7 mouse cellular contexts compared by ENCODE assay signal in the genomic region with DNA sequence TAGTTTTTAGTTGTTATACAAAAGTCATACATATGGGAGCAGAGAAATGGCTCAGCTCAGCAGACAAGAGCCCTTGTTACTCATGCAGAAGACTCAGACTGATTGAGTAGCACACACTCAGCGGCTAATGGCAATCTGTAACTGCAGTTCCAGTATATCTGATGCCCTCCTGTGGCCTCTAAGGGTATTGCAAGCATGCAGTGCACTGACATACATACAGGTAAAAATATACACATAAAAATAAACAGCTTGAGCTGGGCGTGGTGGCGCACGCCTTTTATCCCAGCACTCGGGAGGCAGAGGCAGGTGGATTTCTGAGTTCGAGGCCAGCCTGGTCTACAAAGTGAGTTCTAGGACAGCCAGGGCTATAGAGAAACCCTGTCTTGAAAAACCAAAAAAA. TPM values are rescaled to one million over a fixed set of nuclear protein-coding genes. Genes with fewer than 3 reads are reported as not detected.
DNase-seq lines count a peak whose midpoint lies in the region; ATAC-seq and TF ChIP-seq lines count a peak whose summit lies in the region.
"Not testable (repeated sequence)": the region's sequence is repeated elsewhere in the genome, so short reads cannot be mapped to it uniquely, and the experiment has no call there.

No protein-coding gene starts in this region.

- 66% methylated on average over 6 of the region's 6 CpGs for WGBS in cerebellum, adult 2 months
- WGBS in forebrain, embryonic 14.5 days, result 71% methylated on average over 6 of the region's 6 CpGs
- WGBS in liver, embryonic 14.5 days (ENCODE audit: insufficient replicate concordance), result 49% methylated on average over 6 of the region's 6 CpGs
- WGBS in midbrain, postnatal 0 days, result 66% methylated on average over 6 of the region's 6 CpGs

- H3K9ac ChIP-seq in forebrain, embryonic 14.5 days (ENCODE audit: low read length); liver, embryonic 14.5 days (replicated peaks); midbrain, postnatal 0 days (replicated peaks; ENCODE audit: low read length, poor library complexity, severe bottlenecking): not testable (repeated sequence)

- not testable (repeated sequence) for H3K4me2 ChIP-seq in forebrain, embryonic 14.5 days (ENCODE audit: low read length); liver, embryonic 14.5 days (ENCODE audit: low read depth); midbrain, postnatal 0 days (ENCODE audit: low read depth, low read length, poor library complexity, severe bottlenecking)

- H3K4me3 ChIP-seq in cerebellum, adult 2 months (replicated peaks; ENCODE audit: insufficient read depth, low read depth, low read length); forebrain, embryonic 14.5 days (ENCODE audit: low read depth, low read length); liver, embryonic 14.5 days (ENCODE audit: insufficient read depth in 1 of 2, low read depth in 2 of 2, low read length in 2 of 2); midbrain, postnatal 0 days (ENCODE audit: low read depth, low read length): not testable (repeated sequence)

- H3K36me3 ChIP-seq in forebrain, embryonic 14.5 days (ENCODE audit: control insufficient read depth, insufficient read depth, low read length); liver, embryonic 14.5 days (replicated peaks; ENCODE audit: control insufficient read depth, insufficient read depth, low read depth); midbrain, postnatal 0 days (ENCODE audit: insufficient read depth, low read length); splenic B cell, adult 2 months (ENCODE audit: control insufficient read depth, insufficient read depth, low read length, poor library complexity, severe bottlenecking): not testable (repeated sequence)

- not testable (repeated sequence) for H3K27me3 ChIP-seq in cerebellum, adult 2 months (ENCODE audit: control insufficient read depth, insufficient read depth, low read length); forebrain, embryonic 14.5 days (replicated peaks; ENCODE audit: control insufficient read depth, insufficient read depth, low read length); liver, embryonic 14.5 days (ENCODE audit: control insufficient read depth, insufficient read depth, low read length); midbrain, postnatal 0 days (ENCODE audit: insufficient read depth, low read length); splenic B cell, adult 2 months (ENCODE audit: control insufficient read depth, insufficient read depth, low read length, poor library complexity, severe bottlenecking)

- peak; percentile 73 for DNase-seq in MEL-GATA-1-ER (ENCODE audit: extremely low read depth, low read depth)
- not testable (repeated sequence) for DNase-seq in cerebellum, adult 2 months
- DNase-seq in forebrain, embryonic 14.5 days (ENCODE audit: low spot score), result peak; percentile 38
- peak; percentile 46 for DNase-seq in kidney, adult 18-20 months
- peak in 2 of 3 experiments; percentile 33 to 41 for DNase-seq in liver, embryonic 14.5 days (ENCODE audit: low read depth in 3 of 3, low spot score in 3 of 3)
- DNase-seq in midbrain, postnatal 0 days (ENCODE audit: low spot score), result peak; percentile 55
- DNase-seq in splenic B cell, adult 2 months (ENCODE audit: low read depth, low spot score), result peak; percentile 82

- TF ChIP-seq EP300 in liver, embryonic 14.5 days (IDR thresholded peaks at IDR 0.05; ENCODE audit: low read depth), result not testable (repeated sequence)

- TF ChIP-seq CTCF in cerebellum, adult 2 months (IDR thresholded peaks at IDR 0.05; ENCODE audit: borderline replicate concordance, insufficient read depth, low read depth, low read length), result 0 out of 2 replicates have a peak, but pooled peaks have one; percentile 21
- peak; percentile 77 for TF ChIP-seq CTCF in liver, embryonic 14.5 days (IDR thresholded peaks at IDR 0.05; ENCODE audit: low read depth)
- TF ChIP-seq CTCF in midbrain, postnatal 0 days (IDR thresholded peaks at IDR 0.05), result peak; percentile 60

- not testable (repeated sequence) for H3K27ac ChIP-seq in cerebellum, adult 2 months (ENCODE audit: insufficient read depth, low read length); forebrain, embryonic 14.5 days (ENCODE audit: low read depth, low read length); liver, embryonic 14.5 days; midbrain, postnatal 0 days (ENCODE audit: low read depth, low read length)

- not testable (repeated sequence) for ATAC-seq in forebrain, embryonic 14.5 days; liver, embryonic 14.5 days (ENCODE audit: insufficient read depth); midbrain, postnatal 0 days (ENCODE audit: low FRiP score)

- TF ChIP-seq POLR2A in cerebellum, adult 2 months (IDR thresholded peaks at IDR 0.05; ENCODE audit: borderline replicate concordance, insufficient read depth, low read length), result not testable (repeated sequence)

- H3K9me3 ChIP-seq in forebrain, embryonic 14.5 days (replicated peaks; ENCODE audit: control insufficient read depth, low read length); liver, embryonic 14.5 days (ENCODE audit: control insufficient read depth, low read length); midbrain, postnatal 0 days (ENCODE audit: low read length): not testable (repeated sequence)

- H3K4me1 ChIP-seq in cerebellum, adult 2 months (ENCODE audit: control insufficient read depth, insufficient read depth, low read length); forebrain, embryonic 14.5 days (ENCODE audit: control insufficient read depth, insufficient read depth, low read length); liver, embryonic 14.5 days (replicated peaks; ENCODE audit: control insufficient read depth in 2 of 2, insufficient read depth in 2 of 2, low read length in 1 of 2); midbrain, postnatal 0 days (ENCODE audit: insufficient read depth, low read length): not testable (repeated sequence)

RNA-seq across cellular contexts. Expression of gene Osbpl11, which starts 18.6 kb away (rescaled TPM):
- polyA plus RNA-seq in cerebellum, adult 2 months (2012; rRNA removed), result 12.5 and 12.8 TPM in 2 replicates
- polyA plus RNA-seq in forebrain, embryonic 14.5 days (2014; fragmentation: Nextera tagmentation; extraction: Ambion mirVana), result 14.3 and 16.4 TPM in 2 replicates
- 3.1 and 3.3 TPM in 2 replicates for polyA plus RNA-seq in liver, embryonic 14.5 days (2012; rRNA removed)
- polyA plus RNA-seq in liver, embryonic 14.5 days (2014; fragmentation: Nextera tagmentation; extraction: Ambion mirVana), result 4.3 and 5.5 TPM in 2 replicates
- 25.1 TPM in 2 replicates for total RNA-seq in midbrain, postnatal 0 days (2014; rRNA removed)
- 11.7 and 12.0 TPM in 2 replicates for polyA plus RNA-seq in midbrain, postnatal 0 days (2015; fragmentation: Nextera tagmentation; extraction: Ambion mirVana)

Comparison
In these comparisons a context has a peak if more than half of its experiments do, and no peak if none do; other contexts are left out.
1. CTCF ChIP-seq: peak in every context shown above with its lines; median percentile 77 in liver, embryonic 14.5 days; 60 in midbrain, postnatal 0 days; 21 in cerebellum, adult 2 months.